Mouse (Mus musculus) layer of hippocampus, adult 2 months (tissue): Measurements from ENCODE around the gene Gemin7. TPM values are rescaled to one million over a fixed set of nuclear protein-coding genes. Genes with fewer than 3 reads are reported as not detected.

Source experiments
- DNase-seq, 2 experiments: peaks; one replicate each; pipeline ENCODE4 v3.0.0; 2022; ENCODE audit warnings: low spot score in 2 of 2
- H3K27ac ChIP-seq: fragments of 200-600 bp; 2 replicates; pipeline ENCODE4 v1.8.1; 2022
- H3K4me3 ChIP-seq: fragments of 200-600 bp; 2 replicates; pipeline ENCODE4 v1.8.1; 2022; ENCODE audit warnings: mild to moderate bottlenecking
- CTCF ChIP-seq: fragments of 200-600 bp; conservative IDR thresholded peaks from 2 replicates; pipeline ENCODE4 v1.8.1; 2022; ENCODE audit warnings: antibody characterized with exemption, mild to moderate bottlenecking, moderate library complexity
- total RNA-seq, 2 experiments: library from RNA; stranded (reverse); gene quantifications; 2 replicates each; pipeline ENCODE4 v1.2.3; 2021

The Gemin7 gene
- total RNA-seq, 2 experiments from 2014 or later: 38.8 to 43.9 TPM

- TF ChIP-seq CTCF: no peak
- peak overlapping the region; percentile 84 for H3K27ac ChIP-seq
- peak; percentile 40 to 66 for DNase-seq
- H3K4me3 ChIP-seq: no peak overlapping the region
Observed at GRCm38 (mm10) chr7:19554168-19554567, 23.2 kb downstream of the Gemin7 start.

DNA sequence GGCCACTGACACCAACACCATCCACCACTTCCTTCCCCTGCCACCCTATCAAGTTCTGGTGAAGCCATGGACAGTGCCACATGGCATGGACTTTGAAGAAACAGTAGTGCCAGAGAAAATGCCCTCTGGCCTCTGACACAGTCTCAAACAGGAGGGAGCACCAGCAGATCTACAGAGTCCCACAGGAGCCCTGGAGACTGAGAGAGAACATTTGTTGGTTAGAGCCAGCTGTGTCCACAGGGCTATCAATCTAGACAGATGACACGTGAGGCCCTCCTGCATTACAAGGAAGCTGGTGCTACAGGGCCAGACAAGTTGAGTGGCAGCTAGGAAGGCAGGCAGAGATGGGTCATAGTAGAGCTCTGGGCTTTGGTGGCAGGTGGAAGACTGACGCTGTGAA, 25.0 kb downstream of the Gemin7 start:
- no peak overlapping the region for H3K4me3 ChIP-seq
- no peak for DNase-seq
- TF ChIP-seq CTCF: no peak
- no peak overlapping the region for H3K27ac ChIP-seq

DNA sequence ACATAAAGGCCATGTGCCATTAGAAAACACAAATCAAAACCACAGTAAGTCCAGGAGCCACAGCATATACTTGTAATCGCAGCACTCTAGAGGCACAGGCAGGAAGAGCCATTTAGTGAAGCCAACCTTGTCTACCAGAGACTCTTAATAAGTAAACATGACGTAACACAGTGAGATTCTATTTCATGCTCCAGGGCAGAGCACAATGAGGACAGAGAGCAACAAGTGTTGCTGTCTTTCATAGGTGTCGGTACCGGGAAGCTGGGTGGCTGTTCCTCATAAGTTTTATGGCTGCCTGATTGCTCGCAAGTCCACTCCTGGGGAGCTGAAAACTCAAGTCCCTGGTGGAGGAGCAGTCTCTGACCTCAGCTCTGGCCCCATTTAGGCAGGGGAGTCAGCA, 25.8 kb downstream of the Gemin7 start:
- TF ChIP-seq CTCF: no peak
- no peak overlapping the region for H3K4me3 ChIP-seq
- DNase-seq: no peak

DNA sequence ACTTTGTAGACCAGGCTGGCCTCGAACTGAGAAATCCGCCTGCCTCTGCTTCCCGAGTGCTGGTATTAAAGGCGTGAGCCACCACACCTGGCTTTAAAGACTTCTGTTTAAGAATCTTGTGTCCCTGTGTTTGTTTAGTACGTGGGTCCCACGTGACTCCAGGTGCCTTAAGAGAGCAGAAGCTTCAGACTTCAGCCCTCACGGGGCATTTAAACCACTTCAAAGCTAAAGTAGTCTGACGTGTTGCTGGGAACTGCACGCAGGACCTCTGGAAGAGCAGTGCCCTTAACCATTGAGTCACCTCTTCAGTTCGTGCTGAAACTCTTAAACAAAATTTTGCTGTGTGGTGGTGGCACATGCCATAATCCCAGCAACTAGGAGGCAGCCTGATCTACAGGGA, 28.0 kb downstream of the Gemin7 start:
- no peak for DNase-seq
- no peak overlapping the region for H3K4me3 ChIP-seq
- no peak for TF ChIP-seq CTCF
- no peak overlapping the region for H3K27ac ChIP-seq

More for the DNA sequence above, 25.8 kb downstream of the Gemin7 start:
- no peak overlapping the region for H3K27ac ChIP-seq

GRCm38 (mm10) chr7:19547344-19547969, 29.9 kb downstream of the Gemin7 start:
- no peak overlapping the region for H3K27ac ChIP-seq

DNA sequence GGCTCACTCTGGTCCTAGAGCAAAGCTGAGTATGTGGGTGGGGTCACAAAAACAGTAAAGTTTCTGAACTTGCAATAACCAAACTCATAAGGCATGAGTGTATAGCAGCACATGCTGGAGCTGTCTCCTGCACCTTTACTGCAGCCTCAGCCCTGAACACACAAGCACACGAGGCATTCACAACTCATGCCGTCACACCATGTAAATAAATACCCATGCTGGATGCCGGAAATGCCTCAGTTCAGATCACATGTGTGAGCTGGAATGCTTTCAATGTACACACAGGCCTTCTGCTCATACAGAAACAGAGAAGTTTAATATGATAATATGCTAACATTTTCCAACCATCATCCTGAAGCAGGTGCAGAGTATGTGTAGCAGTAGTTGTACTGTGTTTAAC, 31.4 kb downstream of the Gemin7 start:
- TF ChIP-seq CTCF: no peak
- Histone ChIP-seq H3K4me3 (no peak overlapping the region), H3K27ac (no peak overlapping the region)
- DNase-seq: no peak

More at GRCm38 (mm10) chr7:19547344-19547969, 29.9 kb downstream of the Gemin7 start:
- no peak overlapping the region for H3K4me3 ChIP-seq
- no peak for TF ChIP-seq CTCF
- DNase-seq: no peak

GRCm38 (mm10) chr7:19543584-19543983, 33.8 kb downstream of the Gemin7 start:
- H3K4me3 ChIP-seq: no peak overlapping the region
- peak; percentile 70 for TF ChIP-seq CTCF
- DNase-seq: no peak
- H3K27ac ChIP-seq: no peak overlapping the region

DNA sequence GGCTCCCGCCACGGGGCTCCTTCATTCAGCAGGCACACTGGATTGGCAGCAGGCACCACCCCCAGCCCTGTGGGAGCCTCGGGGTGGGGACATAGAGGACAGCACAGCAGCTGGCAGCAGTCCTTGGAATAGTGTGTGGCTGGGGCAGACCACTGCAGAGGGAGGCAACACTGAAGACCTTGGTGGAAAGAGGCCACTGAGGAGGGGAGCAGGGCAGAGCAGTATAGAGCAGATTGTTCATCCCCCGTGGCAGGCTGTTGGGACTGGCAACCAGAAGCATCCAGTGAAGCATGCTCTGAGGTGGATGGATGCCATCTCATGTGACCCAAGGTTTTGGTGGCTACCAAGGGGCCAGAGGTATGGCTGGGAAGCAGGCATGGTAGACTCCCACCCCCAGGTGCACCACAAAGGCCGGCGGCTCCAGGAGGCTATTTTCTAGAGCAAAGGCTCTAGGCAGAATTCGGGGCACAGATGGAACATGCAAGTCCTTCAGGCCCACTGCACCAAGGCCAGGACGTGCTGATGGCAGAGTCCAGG, 35.2 kb downstream of the Gemin7 start:
- TF ChIP-seq CTCF: no peak
- no peak overlapping the region for H3K4me3 ChIP-seq
- peak overlapping the region; percentile 65 for H3K27ac ChIP-seq
- peak in 1 of 2 experiments; percentile 47 for DNase-seq

DNA sequence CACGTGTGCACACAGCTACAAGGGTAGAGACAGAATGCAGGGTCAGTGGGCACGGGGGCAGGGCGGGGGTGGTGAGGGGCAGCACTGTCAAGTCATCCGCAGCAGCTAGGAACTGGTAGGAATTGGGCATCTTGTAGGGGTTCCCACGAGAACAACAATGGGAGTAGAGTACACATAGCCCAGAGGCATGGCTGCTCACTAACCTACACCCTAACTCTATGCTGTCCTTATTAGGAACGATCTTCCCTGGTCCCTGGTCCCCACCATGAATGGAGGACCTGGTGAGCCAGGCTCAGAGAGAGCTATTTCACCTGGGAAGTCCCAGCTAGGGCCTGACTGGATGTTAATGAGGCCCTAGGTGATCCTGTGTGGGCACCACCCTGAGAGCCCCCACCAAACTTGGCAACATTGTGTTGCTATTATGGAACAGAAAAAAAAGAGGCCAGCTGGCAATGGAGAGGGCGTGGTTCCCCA, 35.7 kb downstream of the Gemin7 start:
- H3K27ac ChIP-seq: peak overlapping the region; percentile 65
- no peak for TF ChIP-seq CTCF
- H3K4me3 ChIP-seq: no peak overlapping the region
- DNase-seq: no peak

DNA sequence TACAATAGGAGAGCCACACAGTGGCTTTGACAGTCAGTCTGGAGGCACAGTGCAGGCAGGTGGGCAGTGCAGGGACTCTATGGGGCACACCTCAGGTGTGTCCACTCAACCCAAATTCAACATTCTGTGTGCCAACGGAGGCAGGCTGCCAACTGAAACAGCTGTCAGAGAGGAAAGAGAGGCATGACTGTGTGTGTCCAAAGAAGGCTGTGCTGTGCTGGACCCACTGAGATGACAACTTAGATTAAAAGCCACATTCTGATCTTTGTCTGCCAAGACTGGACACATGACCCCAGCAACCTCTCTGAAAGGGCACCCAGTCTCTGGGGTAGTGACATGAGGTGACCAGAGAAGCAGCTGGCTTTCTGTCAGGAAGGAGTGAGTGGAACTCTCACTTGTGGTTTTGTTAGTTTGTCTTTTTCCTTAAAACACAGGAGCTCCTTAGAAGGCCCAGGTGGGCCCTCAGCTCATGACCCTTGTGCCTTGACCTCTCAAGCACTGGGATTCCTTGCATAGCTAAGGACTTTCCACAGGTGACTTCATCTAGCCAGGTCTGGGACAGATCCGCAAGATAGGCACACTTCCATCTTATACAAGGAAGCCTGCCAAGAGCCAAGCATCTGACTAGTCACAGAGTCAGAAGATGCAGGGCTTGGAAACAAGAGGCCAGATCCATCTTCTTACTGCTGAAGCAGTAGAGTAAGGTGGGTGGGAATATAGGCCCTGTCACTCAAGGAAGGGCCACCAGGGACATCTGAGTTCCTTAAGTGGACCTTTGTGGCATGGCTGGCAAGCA, 36.4 kb downstream of the Gemin7 start:
- Histone ChIP-seq H3K27ac (peak overlapping the region; percentile 65; the same call in 1 of the 2 replicates), H3K4me3 (no peak overlapping the region)
- DNase-seq: no peak
- TF ChIP-seq CTCF: no peak

DNA sequence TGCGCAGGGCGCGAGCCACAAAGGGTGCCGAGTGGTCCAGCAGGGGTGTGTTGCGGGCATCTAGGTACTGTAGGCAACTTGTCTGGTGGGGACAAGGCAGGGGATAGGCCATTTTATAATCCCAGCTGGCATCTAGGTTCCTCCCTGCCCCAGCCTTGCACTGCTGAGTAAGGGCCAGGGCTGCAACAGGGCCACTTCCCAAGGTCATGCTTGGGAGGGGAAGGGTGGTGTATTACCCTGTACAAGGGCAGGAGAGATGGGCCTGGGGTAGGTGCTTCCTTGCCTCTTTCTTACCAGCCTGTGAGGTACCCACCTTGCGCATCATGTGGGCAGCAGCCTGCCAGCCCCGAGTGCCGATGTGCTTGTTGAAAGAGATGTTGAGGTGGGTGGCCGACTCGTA, 42.7 kb downstream of the Gemin7 start:
- no peak for TF ChIP-seq CTCF
- DNase-seq: no peak
- Histone ChIP-seq H3K27ac (no peak overlapping the region), H3K4me3 (no peak overlapping the region)

DNA sequence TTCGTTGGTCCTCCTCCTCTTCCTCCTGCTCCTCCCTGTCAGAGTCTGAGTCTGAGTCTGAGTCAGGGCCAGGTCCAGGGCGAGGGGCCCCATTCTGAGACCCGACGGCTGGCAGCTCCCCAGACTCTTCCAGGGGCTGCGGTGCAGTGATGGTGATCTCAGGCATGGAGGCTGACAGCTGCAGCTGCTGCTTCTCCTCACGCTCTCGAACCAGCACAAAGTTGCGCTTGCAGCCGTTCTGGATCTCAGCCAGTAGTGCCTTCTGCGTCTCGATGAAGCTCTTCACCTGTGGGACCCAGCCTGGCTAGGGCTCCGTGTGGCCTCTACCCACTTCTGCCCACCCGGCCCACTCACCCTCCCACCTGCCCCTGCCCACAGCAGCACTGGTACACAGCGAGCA, 45.2 kb downstream of the Gemin7 start:
- H3K4me3 ChIP-seq: no peak overlapping the region
- TF ChIP-seq CTCF: no peak

GRCm38 (mm10) chr7:19531077-19531476, 46.3 kb downstream of the Gemin7 start:
- Histone ChIP-seq H3K4me3 (no peak overlapping the region), H3K27ac (no peak overlapping the region)
- no peak; the same call in 1 of the 2 replicates for TF ChIP-seq CTCF
- DNase-seq: no peak

More for the DNA sequence above, 45.2 kb downstream of the Gemin7 start:
- H3K27ac ChIP-seq: no peak overlapping the region
- no peak for DNase-seq
